Mouse (Mus musculus): ENCODE measurements around the gene Lcn12. TPM values are rescaled to one million over a fixed set of nuclear protein-coding genes. Genes with fewer than 3 reads are reported as not detected.
A peak's percentile ranks its signal among the peaks of the same experiment; 100 is the strongest.

The Lcn12 gene
- total and polyA plus RNA-seq, 3 experiments: not detected

- H3K36me3 ChIP-seq (ENCODE audit: control insufficient read depth, insufficient read depth, low read length): no peaks in the 10 kb centered on the region
- DNase-seq: no peak
- H3K9ac ChIP-seq (ENCODE audit: low read depth, low read length): no peak overlapping the region
- no peak overlapping the region for H3K27ac ChIP-seq
- TF ChIP-seq CTCF (IDR thresholded peaks at IDR 0.05) (no peak), POLR2A (IDR thresholded peaks at IDR 0.05; ENCODE audit: insufficient read depth, low read depth, low read length) (no peak), EP300 (IDR thresholded peaks at IDR 0.05; ENCODE audit: insufficient read depth, low read depth, low read length) (no peak)
- no peaks in the 10 kb centered on the region for H3K27me3 ChIP-seq (ENCODE audit: control insufficient read depth, insufficient read depth, low read length)
- H3K4me3 ChIP-seq: no peak overlapping the region
- H3K79me2 ChIP-seq (replicated peaks; ENCODE audit: control insufficient read depth, insufficient read depth, low read length): no peaks in the 10 kb centered on the region
- intact Hi-C loops (cut with DNase I): loop anchor here (5.0 kb wide), 1 partner anchor 43 kb away; the partner anchor contains the start of gene Traf2
- 92% methylated on average over 19 of the region's 19 CpGs for WGBS
- peaks cover 6% of the 10 kb centered on the region for H3K4me1 ChIP-seq (ENCODE audit: control insufficient read depth, insufficient read depth, low read length)
Observed at GRCm38 (mm10) chr2:25504538-25504937, 10.8 kb upstream of the Lcn12 start.

DNA sequence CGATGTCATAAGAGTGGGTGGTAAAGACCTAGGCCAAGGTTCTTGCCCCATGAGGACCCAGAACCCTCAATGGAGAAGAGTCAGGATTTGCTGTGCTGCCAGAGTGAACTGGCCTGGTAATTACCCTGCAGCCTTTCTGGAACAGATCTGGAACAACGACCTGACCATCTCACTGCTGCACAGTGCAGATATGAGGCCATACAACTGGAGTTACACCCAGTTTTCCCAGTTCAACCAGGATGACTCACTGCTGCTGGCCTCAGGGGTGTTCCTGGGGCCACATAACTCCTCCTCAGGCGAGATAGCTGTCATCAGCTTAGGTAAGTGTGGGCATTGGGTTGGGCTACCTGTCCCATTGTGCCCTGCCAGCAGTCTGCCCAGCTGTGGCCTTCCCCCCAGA, 9.0 kb upstream of the Lcn12 start:
- H3K36me3 ChIP-seq (ENCODE audit: control insufficient read depth, insufficient read depth, low read length): no peaks in the 10 kb centered on the region
- H3K9ac ChIP-seq (ENCODE audit: low read depth, low read length): no peak overlapping the region
- no peak overlapping the region for H3K27ac ChIP-seq
- WGBS: 68% methylated on average over 3 of the region's 3 CpGs
- peaks cover 6% of the 10 kb centered on the region for H3K4me1 ChIP-seq (ENCODE audit: control insufficient read depth, insufficient read depth, low read length)
- TF ChIP-seq CTCF (IDR thresholded peaks at IDR 0.05) (no peak), EP300 (IDR thresholded peaks at IDR 0.05; ENCODE audit: insufficient read depth, low read depth, low read length) (no peak), POLR2A (IDR thresholded peaks at IDR 0.05; ENCODE audit: insufficient read depth, low read depth, low read length) (no peak)
- H3K79me2 ChIP-seq (replicated peaks; ENCODE audit: control insufficient read depth, insufficient read depth, low read length): no peaks in the 10 kb centered on the region
- intact Hi-C loops (cut with DNase I): loop anchor here (5.0 kb wide), 1 partner anchor 45 kb away; the partner anchor contains the start of gene Traf2
- DNase-seq: no peak
- H3K27me3 ChIP-seq (ENCODE audit: control insufficient read depth, insufficient read depth, low read length): no peaks in the 10 kb centered on the region
- H3K4me3 ChIP-seq: no peak overlapping the region

GRCm38 (mm10) chr2:25501593-25502486, 8.1 kb upstream of the Lcn12 start, which contains the start of gene C8g:
Gene C8g (minus strand): TSS chr2:25501719.
- Histone ChIP-seq H3K4me1 (ENCODE audit: control insufficient read depth, insufficient read depth, low read length) (peaks cover 6% of the 10 kb centered on the region), H3K9ac (ENCODE audit: low read depth, low read length) (peak within 1 kb of the TSS; percentile 94), H3K4me3 (peak within 1 kb of the TSS; percentile 74), H3K79me2 (replicated peaks; ENCODE audit: control insufficient read depth, insufficient read depth, low read length) (no peaks in the 10 kb centered on the region), H3K36me3 (ENCODE audit: control insufficient read depth, insufficient read depth, low read length) (no peaks in the 10 kb centered on the region), H3K27me3 (ENCODE audit: control insufficient read depth, insufficient read depth, low read length) (no peaks in the 10 kb centered on the region), H3K27ac (peak within 1 kb of the TSS; percentile 94)
- WGBS: 75% methylated on average over 20 of the region's 20 CpGs
- TF ChIP-seq POLR2A (IDR thresholded peaks at IDR 0.05; ENCODE audit: insufficient read depth, low read depth, low read length) (no peak), EP300 (IDR thresholded peaks at IDR 0.05; ENCODE audit: insufficient read depth, low read depth, low read length) (no peak), CTCF (IDR thresholded peaks at IDR 0.05) (no peak)
- no peak for DNase-seq
- intact Hi-C loops (cut with DNase I): loop anchor here (2.0 to 5.0 kb wide), 2 partner anchors 43 to 45 kb away; partner anchors contain the start of gene Traf2

- Histone ChIP-seq H3K27ac (peak within 1 kb of the TSS; percentile 94), H3K4me3 (peak within 1 kb of the TSS; percentile 74), H3K36me3 (ENCODE audit: control insufficient read depth, insufficient read depth, low read length) (no peaks in the 10 kb centered on the region), H3K79me2 (replicated peaks; ENCODE audit: control insufficient read depth, insufficient read depth, low read length) (no peaks in the 10 kb centered on the region), H3K4me1 (ENCODE audit: control insufficient read depth, insufficient read depth, low read length) (peaks cover 6% of the 10 kb centered on the region), H3K9ac (ENCODE audit: low read depth, low read length) (peak within 1 kb of the TSS; percentile 94), H3K27me3 (ENCODE audit: control insufficient read depth, insufficient read depth, low read length) (no peaks in the 10 kb centered on the region)
- intact Hi-C loops (cut with DNase I): loop anchor here (2.0 to 5.0 kb wide), 2 partner anchors 42 to 47 kb away; partner anchors contain the start of gene Traf2
- under 1% methylated on average over 40 of the region's 44 CpGs for WGBS
- TF ChIP-seq CTCF (IDR thresholded peaks at IDR 0.05) (no peak), POLR2A (IDR thresholded peaks at IDR 0.05; ENCODE audit: insufficient read depth, low read depth, low read length) (peak; percentile 93; the same call in 1 of the 2 replicates)
- peak; percentile 84 to 89 for DNase-seq
Observed at GRCm38 (mm10) chr2:25500576-25501405, 7.1 kb upstream of the Lcn12 start, which contains the start of gene Fbxw5. Gene Fbxw5 (plus strand): TSS chr2:25500750.

GRCm38 (mm10) chr2:25500071-25500575, 6.4 kb upstream of the Lcn12 start:
- peak overlapping the region; percentile 62 for H3K9ac ChIP-seq (ENCODE audit: low read depth, low read length)
- no peaks in the 10 kb centered on the region for H3K79me2 ChIP-seq (replicated peaks; ENCODE audit: control insufficient read depth, insufficient read depth, low read length)
- H3K4me1 ChIP-seq (ENCODE audit: control insufficient read depth, insufficient read depth, low read length): peaks cover 6% of the 10 kb centered on the region
- peak overlapping the region; percentile 50 for H3K4me3 ChIP-seq
- H3K27me3 ChIP-seq (ENCODE audit: control insufficient read depth, insufficient read depth, low read length): no peaks in the 10 kb centered on the region
- no peak for DNase-seq
- whole genome bisulfite sequencing: 56% methylated on average over 6 of the region's 6 CpGs
- TF ChIP-seq EP300 (IDR thresholded peaks at IDR 0.05; ENCODE audit: insufficient read depth, low read depth, low read length): no peak
- no peak; the same call in 1 of the 2 replicates for TF ChIP-seq POLR2A (IDR thresholded peaks at IDR 0.05; ENCODE audit: insufficient read depth, low read depth, low read length)
- no peak for TF ChIP-seq CTCF (IDR thresholded peaks at IDR 0.05)
- peak overlapping the region; percentile 94 for H3K27ac ChIP-seq
- H3K36me3 ChIP-seq (ENCODE audit: control insufficient read depth, insufficient read depth, low read length): no peaks in the 10 kb centered on the region
- intact Hi-C loops (cut with DNase I): loop anchor here (2.0 to 5.0 kb wide), 2 partner anchors 41 to 47 kb away; partner anchors contain the start of gene Traf2
